Mouse (Mus musculus) bone marrow, adult 2 months (tissue): ENCODE measurements around the gene Aldh16a1. TPM values are rescaled to one million over a fixed set of nuclear protein-coding genes. Genes with fewer than 3 reads are reported as not detected.
"Not testable (repeated sequence)": the region's sequence is repeated elsewhere in the genome, so short reads cannot be mapped to it uniquely, and the experiment has no call there.

Source experiments
- H3K27ac ChIP-seq: fragments of 200-500 bp; 2 replicates; pipeline ENCODE4 v1.5.1; 2012; ENCODE audit warnings: low read depth, mild to moderate bottlenecking, control low read depth, inconsistent platforms, low read length; ENCODE audit not compliant: control insufficient read depth, poor library complexity, insufficient read depth
- H3K4me1 ChIP-seq: fragments of 200-500 bp; 2 replicates; pipeline ENCODE4 v1.6.1; 2011; ENCODE audit warnings: low read length; ENCODE audit not compliant: control insufficient read depth, insufficient read depth
- H3K4me3 ChIP-seq: fragments of 200-500 bp; replicated peaks from 2 replicates; pipeline ENCODE3; 2011; ENCODE audit warnings: mild to moderate bottlenecking, low read depth, low read length, control low read depth; ENCODE audit not compliant: control insufficient read depth
- CTCF ChIP-seq: fragments of 200-500 bp; IDR thresholded peaks from 2 replicates; pipeline ENCODE4 v1.5.1; 2011; ENCODE audit warnings: low read length, control low read depth; ENCODE audit not compliant: control insufficient read depth, insufficient read depth
- POLR2A ChIP-seq: fragments of 200-500 bp; IDR thresholded peaks from 2 replicates; pipeline ENCODE4 v1.6.1; 2011; ENCODE audit warnings: low read depth, mild to moderate bottlenecking, control low read depth, low read length, borderline replicate concordance; ENCODE audit not compliant: control insufficient read depth
- WGBS: fragments of 180-500 bp; shearing (Covaris S2); methylation state at CpG from one replicate; pipeline ENCODE4 v1.1.7; 2018; 5-methylcytosine and 5-hydroxymethylcytosine counted together
- polyA plus RNA-seq: library from polyadenylated mRNA; stranded (reverse); fragments of >200 nt; gene quantifications from 2 replicates; pipeline ENCODE4 v1.2.4, GENCODE M21; 2011; ENCODE audit warnings: low replicate concordance; ENCODE audit not compliant: missing spikeins, insufficient read depth, insufficient read length

Gene Aldh16a1
- polyA plus RNA-seq, 1 experiment: 113 TPM

- WGBS: 1% methylated on average over 13 of the region's 13 CpGs
- TF ChIP-seq POLR2A (no peak), CTCF (no peak)
- Histone ChIP-seq H3K4me1 (no peaks in the 10 kb centered on the region; the same call in 1 of the 2 replicates), H3K27ac (no peak overlapping the region), H3K4me3 (no peak overlapping the region)
Measured at GRCm38 (mm10) chr7:45175398-45175797, 21.0 kb upstream of the Aldh16a1 start.

GRCm38 (mm10) chr7:45174567-45175280 lies 20.3 kb upstream of the Aldh16a1 start:
- Histone ChIP-seq H3K27ac (no peak overlapping the region), H3K4me3 (no peak overlapping the region), H3K4me1 (no peaks in the 10 kb centered on the region; the same call in 1 of the 2 replicates)
- 4% methylated on average over 29 of the region's 29 CpGs for WGBS
- TF ChIP-seq CTCF (no peak), POLR2A (no peak)

GRCm38 (mm10) chr7:45173772-45174171 lies 19.4 kb upstream of the Aldh16a1 start:
- 0 out of 2 replicates have a peak, but pooled peaks have one; percentile 28 for TF ChIP-seq CTCF
- H3K4me1 ChIP-seq, H3K4me3 ChIP-seq, H3K27ac ChIP-seq: not testable (repeated sequence)
- WGBS: 52% methylated on average over 1 of the region's 1 CpGs

GRCm38 (mm10) chr7:45172974-45173373 lies 18.6 kb upstream of the Aldh16a1 start:
- Histone ChIP-seq H3K27ac (no peak overlapping the region), H3K4me1 (no peaks in the 10 kb centered on the region; the same call in 1 of the 2 replicates), H3K4me3 (no peak overlapping the region)
- peak; percentile 55 for TF ChIP-seq CTCF
- TF ChIP-seq POLR2A: no peak
- WGBS: 43% methylated on average over 7 of the region's 7 CpGs

- Histone ChIP-seq H3K4me1 (no peaks in the 10 kb centered on the region; the same call in 1 of the 2 replicates), H3K4me3 (no peak overlapping the region), H3K27ac (no peak overlapping the region)
- TF ChIP-seq CTCF (no peak), POLR2A (no peak)
- WGBS: 80% methylated on average over 3 of the region's 3 CpGs
Measured at GRCm38 (mm10) chr7:45169495-45169894, 15.1 kb upstream of the Aldh16a1 start.

GRCm38 (mm10) chr7:45168656-45169055 lies 14.3 kb upstream of the Aldh16a1 start:
- no peaks in the 10 kb centered on the region for H3K4me1 ChIP-seq
- no peak overlapping the region for H3K27ac ChIP-seq
- no peak overlapping the region for H3K4me3 ChIP-seq
- 14% methylated on average over 24 of the region's 24 CpGs for WGBS
- no peak for TF ChIP-seq POLR2A
- no peak for TF ChIP-seq CTCF

- TF ChIP-seq POLR2A (no peak), CTCF (no peak)
- Histone ChIP-seq H3K4me1 (no peaks in the 10 kb centered on the region), H3K4me3 (no peak overlapping the region), H3K27ac (no peak overlapping the region)
- WGBS: 16% methylated on average over 19 of the region's 19 CpGs
Measured at GRCm38 (mm10) chr7:45167761-45168445, 13.5 kb upstream of the Aldh16a1 start.

- 31% methylated on average over 10 of the region's 10 CpGs for WGBS
- H3K27ac ChIP-seq: no peak overlapping the region
- TF ChIP-seq POLR2A (no peak), CTCF (no peak)
- H3K4me1 ChIP-seq: no peaks in the 10 kb centered on the region
- no peak overlapping the region for H3K4me3 ChIP-seq
Measured at GRCm38 (mm10) chr7:45166950-45167401, 12.6 kb upstream of the Aldh16a1 start.
